Mouse (Mus musculus) heart, adult 2 months (tissue): ENCODE results near the gene Apol11a.
"Not testable (repeated sequence)": the region's sequence is repeated elsewhere in the genome, so short reads cannot be mapped to it uniquely, and the experiment has no call there.

Experiments used
- CTCF ChIP-seq: fragments of 200-600 bp; IDR thresholded peaks from 2 replicates; pipeline ENCODE4 v1.8.1; 2022; ENCODE audit warnings: antibody characterized with exemption, mild to moderate bottlenecking, moderate library complexity
- EP300 ChIP-seq: fragments of 200-500 bp; IDR thresholded peaks from 2 replicates; pipeline ENCODE4 v1.6.1; 2011; ENCODE audit warnings: low read depth, low read length, control low read depth; ENCODE audit not compliant: insufficient read depth
- POLR2A ChIP-seq: fragments of 200-500 bp; IDR thresholded peaks from 2 replicates; pipeline ENCODE4 v1.6.1; 2011; ENCODE audit warnings: mild to moderate bottlenecking, low read depth, low read length, control low read depth; ENCODE audit not compliant: insufficient read depth

- not testable (repeated sequence) for TF ChIP-seq CTCF, POLR2A, EP300
These were observed at the start of gene Apol11a for GRCm38 (mm10) chr15:77507966-77508365.
